Mouse (Mus musculus) ES-E14 (cell line): ENCODE measurements around the gene Insr.

Experiments
- CHD2 ChIP-seq: IDR thresholded peaks from 2 replicates; pipeline ENCODE4 v1.6.1; 2014; ENCODE audit warnings: mild to moderate bottlenecking, low read depth, low read length, inconsistent platforms
- HCFC1 ChIP-seq: IDR thresholded peaks from 2 replicates; pipeline ENCODE4 v1.6.1; 2012; ENCODE audit warnings: low read length, inconsistent platforms, borderline replicate concordance; ENCODE audit not compliant: insufficient read depth
- ZNF384 ChIP-seq: IDR thresholded peaks from 2 replicates; pipeline ENCODE4 v1.6.1; 2012; ENCODE audit warnings: low read depth, low read length, inconsistent platforms

DNA sequence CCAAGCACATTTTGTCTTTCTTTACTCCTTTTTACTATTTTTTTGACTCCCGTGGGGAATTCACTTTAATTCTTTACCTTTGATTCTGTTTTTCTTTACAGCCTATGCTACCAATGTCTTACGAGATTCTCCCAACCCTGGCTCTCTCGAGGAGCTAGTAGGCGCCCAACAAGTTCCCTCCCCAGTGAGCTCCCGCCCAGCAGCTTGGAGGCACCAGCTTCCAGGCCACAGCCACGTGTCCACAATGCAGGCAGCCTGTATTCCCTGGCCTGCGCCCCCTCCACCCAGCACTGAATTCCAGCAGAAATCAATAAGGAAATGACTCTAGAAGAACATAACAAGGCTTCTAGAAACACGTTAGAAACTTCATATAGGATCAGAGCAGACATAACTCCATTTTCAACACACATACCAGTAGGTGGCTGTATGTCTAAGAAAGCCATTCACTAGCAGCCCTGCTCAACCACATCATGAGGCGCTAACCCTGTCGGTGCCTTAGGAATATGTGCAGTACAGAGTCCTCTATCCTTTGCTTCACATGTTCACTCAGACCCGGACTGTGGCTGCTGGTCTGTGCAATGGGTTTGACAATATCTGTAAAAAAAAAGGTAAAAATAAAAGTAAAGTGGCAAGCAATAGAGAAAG lies 971 bp upstream of the Insr start:
- TF ChIP-seq CHD2 (no peak), ZNF384 (no peak), HCFC1 (no peak)
